Comparison of ENCODE assay signal across 8 mouse cellular contexts in genomic region chr13:94451229-94451628, GRCm38 (mm10).
A peak's percentile ranks its signal among the peaks of the same experiment; 100 is the strongest.
DNase-seq lines count a peak whose midpoint lies in the region; ATAC-seq lines count a peak whose summit lies in the region.

No protein-coding gene starts in this region.

- H3K4me2 ChIP-seq in midbrain, embryonic 12.5 days (replicated peaks): no peak overlapping the region

- no peak overlapping the region for H3K27ac ChIP-seq in midbrain, embryonic 12.5 days (replicated peaks)

- no peak overlapping the region for H3K9ac ChIP-seq in midbrain, embryonic 12.5 days (replicated peaks)

- no peaks in the 10 kb centered on the region for H3K9me3 ChIP-seq in midbrain, embryonic 12.5 days

- no peak overlapping the region for H3K4me3 ChIP-seq in midbrain, embryonic 12.5 days

- 50% methylated on average over 6 of the region's 6 CpGs for WGBS in midbrain, embryonic 12.5 days

- H3K4me1 ChIP-seq in midbrain, embryonic 12.5 days: no peaks in the 10 kb centered on the region

- peaks cover 20% of the 10 kb centered on the region for H3K36me3 ChIP-seq in midbrain, embryonic 12.5 days

- DNase-seq in cerebellum, adult 18-20 months: peak; percentile 18 to 19
- DNase-seq in cerebellum, adult 11 months: no peak
- DNase-seq in 416B (ENCODE audit: low read depth): peak; percentile 65
- DNase-seq in c-Kit-positive CD71-positive TER-119-positive erythroid progenitor cells, embryonic 14.5 days (ENCODE audit: low spot score): peak; percentile 16
- DNase-seq in gastrocnemius, postnatal 10 days: peak; percentile 26
- DNase-seq in layer of hippocampus, postnatal 36 days: peak; percentile 64 to 68
- DNase-seq in testis, postnatal 10 days (ENCODE audit: low spot score): peak; percentile 59

- 0 out of 2 replicates have a peak, but pooled peaks have one; percentile 54 for ATAC-seq in midbrain, embryonic 12.5 days (ENCODE audit: low FRiP score, low read depth)

- H3K27me3 ChIP-seq in midbrain, embryonic 12.5 days: no peaks in the 10 kb centered on the region
